12 mouse cellular contexts compared by ENCODE assay signal in the genomic region with DNA sequence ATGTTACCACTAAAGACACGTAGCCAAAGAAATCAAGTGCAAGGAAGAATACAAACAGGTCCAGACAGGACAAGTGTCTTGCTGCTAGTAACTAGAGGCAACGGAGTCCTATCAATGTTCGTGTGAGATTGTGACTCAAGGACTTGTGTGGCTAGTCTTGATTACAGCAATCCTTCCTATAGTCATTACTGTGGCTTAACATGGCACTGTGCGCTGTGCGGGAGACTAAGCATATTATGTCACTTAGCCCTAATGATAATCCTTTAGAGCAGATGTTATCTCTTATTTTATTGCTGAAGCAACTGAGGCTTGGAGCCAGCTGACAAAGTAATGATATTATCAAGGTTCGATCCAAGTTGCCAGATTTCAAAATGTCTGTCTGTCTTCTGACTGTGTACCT.
"Had no signal": no experiment of that assay in that cellular context is flagged by ENCODE, and none has a peak within 500 bp of the region (broad histone marks: within the 10 kb centered on the region; RNA-seq: fewer than 3 reads in every experiment).

No protein-coding gene starts in this region.

- DNase-seq: kidney, adult 11 months; kidney, adult 8-10 months; kidney, postnatal 10 days; kidney, postnatal 36 days; liver; lung, adult 18-20 months; lung, postnatal 10 days; lung, postnatal 36 days; midbrain, embryonic 14.5 days; right cerebral cortex, postnatal 25 days; spleen, adult 18-20 months; thymus, postnatal 25 days had no signal
